Mouse (Mus musculus) lung, adult 2 months (tissue): ENCODE results near the gene Spata5.

Source experiments
- CTCF ChIP-seq: fragments of 200-500 bp; IDR thresholded peaks from 2 replicates; pipeline ENCODE4 v1.5.1; 2011; ENCODE audit warnings: mild to moderate bottlenecking, low read length, control low read depth; ENCODE audit not compliant: insufficient read depth
- POLR2A ChIP-seq: fragments of 200-500 bp; IDR thresholded peaks from 2 replicates; pipeline ENCODE4 v1.6.1; 2011; ENCODE audit warnings: low read depth, mild to moderate bottlenecking, control low read depth, low read length, borderline replicate concordance; ENCODE audit errors: extremely low read depth

GRCm38 (mm10) chr3:37595721-37596120 is 176.0 kb downstream of the Spata5 start:
- TF ChIP-seq CTCF (no peak), POLR2A (no peak)
